Mouse (Mus musculus) liver, adult 2 months (tissue): ENCODE measurements around the gene Loxl1. TPM values are rescaled to one million over a fixed set of nuclear protein-coding genes. Genes with fewer than 3 reads are reported as not detected.

Source experiments
- DNase-seq: peaks from one replicate; pipeline ENCODE4 v3.0.0-alpha.2; 2011; ENCODE audit warnings: low read depth, low spot score; ENCODE audit errors: extremely low read depth
- H3K27ac ChIP-seq: fragments of 200-500 bp; replicated peaks from 2 replicates; pipeline ENCODE4 v1.5.1; 2012; ENCODE audit warnings: low read depth, mild to moderate bottlenecking, control low read depth, inconsistent platforms, low read length; ENCODE audit not compliant: insufficient read depth
- H3K27me3 ChIP-seq: fragments of 200-500 bp; 2 replicates; pipeline ENCODE4 v1.6.1; 2012; ENCODE audit warnings: mild to moderate bottlenecking, moderate library complexity, low read length, inconsistent platforms; ENCODE audit not compliant: control insufficient read depth, insufficient read depth
- H3K36me3 ChIP-seq: fragments of 200-500 bp; 2 replicates; pipeline ENCODE4 v1.6.1; 2012; ENCODE audit warnings: low read length, inconsistent platforms; ENCODE audit not compliant: control insufficient read depth, insufficient read depth
- H3K4me1 ChIP-seq: fragments of 200-500 bp; 2 replicates; pipeline ENCODE4 v1.6.1; 2011; ENCODE audit warnings: low read length; ENCODE audit not compliant: control insufficient read depth, insufficient read depth
- H3K4me3 ChIP-seq: fragments of 200-500 bp; 2 replicates; pipeline ENCODE4 v1.5.1; 2011; ENCODE audit warnings: low read depth, mild to moderate bottlenecking, control low read depth, low read length, moderate library complexity; ENCODE audit not compliant: insufficient read depth
- H3K79me2 ChIP-seq: fragments of 200-500 bp; 2 replicates; pipeline ENCODE4 v1.6.1; 2012; ENCODE audit warnings: inconsistent platforms, mild to moderate bottlenecking, low read length, moderate library complexity; ENCODE audit not compliant: control insufficient read depth, insufficient read depth
- H3K9ac ChIP-seq: fragments of 200-500 bp; 2 replicates; pipeline ENCODE4 v1.6.1; 2012; ENCODE audit warnings: low read depth, mild to moderate bottlenecking, control low read depth, inconsistent platforms, low read length
- CTCF ChIP-seq: fragments of 200-500 bp; IDR thresholded peaks from 2 replicates; pipeline ENCODE4 v1.5.1; 2011; ENCODE audit warnings: low read depth, low read length, control low read depth
- POLR2A ChIP-seq: fragments of 200-500 bp; IDR thresholded peaks from 2 replicates; pipeline ENCODE4 v1.6.1; 2011; ENCODE audit warnings: low read length, control low read depth; ENCODE audit not compliant: insufficient read depth; ENCODE audit errors: extremely low read depth
- WGBS: fragments of 180-500 bp; shearing (Covaris S2); methylation state at CpG from one replicate; pipeline ENCODE4 v1.1.7; 2018; 5-methylcytosine and 5-hydroxymethylcytosine counted together
- polyA plus RNA-seq: library from polyadenylated mRNA; depleted of rRNA; stranded (reverse); fragments of >200 nt; gene quantifications from 2 replicates; pipeline ENCODE4 v1.2.3, GENCODE M21; 2012; rRNA removed
- total RNA-seq: library from RNA; depleted of rRNA; stranded (reverse); fragments of >200 nt; gene quantifications from 2 replicates; pipeline ENCODE4 v1.2.3, GENCODE M21; 2014; rRNA removed

Gene Loxl1
- total and polyA plus RNA-seq, 2 experiments = 0.74 to 2.2 TPM

DNA sequence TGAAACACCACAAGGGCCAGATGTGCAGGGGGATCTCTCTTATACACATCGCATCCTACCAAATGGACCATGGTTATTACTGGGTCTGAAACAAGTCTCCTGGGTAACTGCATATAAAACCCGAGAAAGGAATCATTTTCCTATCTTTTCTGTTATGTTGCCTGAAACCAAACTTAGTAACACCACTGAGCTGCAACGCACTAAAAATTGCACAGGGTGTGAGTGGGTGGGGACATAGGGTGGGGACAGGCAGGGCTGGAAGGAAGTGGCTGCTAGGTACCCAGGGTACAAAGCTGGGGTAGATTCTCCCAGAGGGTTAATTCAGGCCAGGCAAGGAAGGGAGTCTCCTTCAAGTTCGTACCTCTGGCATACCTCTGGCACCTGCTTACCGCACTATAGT is 70.3 kb downstream of the Loxl1 start:
- WGBS = 79% methylated on average over 5 of the region's 5 CpGs
- TF ChIP-seq CTCF (no peak), POLR2A (no peak)
- H3K27ac ChIP-seq = peak overlapping the region; percentile 57
- peaks cover 20% of the 10 kb centered on the region; the same call in 1 of the 2 replicates for H3K79me2 ChIP-seq
- no peaks in the 10 kb centered on the region for H3K27me3 ChIP-seq
- H3K36me3 ChIP-seq = peaks cover 12% of the 10 kb centered on the region; the same call in 1 of the 2 replicates
- H3K4me1 ChIP-seq = peaks cover 17% of the 10 kb centered on the region
- H3K4me3 ChIP-seq = no peak overlapping the region
- no peak overlapping the region for H3K9ac ChIP-seq
- no peak for DNase-seq

DNA sequence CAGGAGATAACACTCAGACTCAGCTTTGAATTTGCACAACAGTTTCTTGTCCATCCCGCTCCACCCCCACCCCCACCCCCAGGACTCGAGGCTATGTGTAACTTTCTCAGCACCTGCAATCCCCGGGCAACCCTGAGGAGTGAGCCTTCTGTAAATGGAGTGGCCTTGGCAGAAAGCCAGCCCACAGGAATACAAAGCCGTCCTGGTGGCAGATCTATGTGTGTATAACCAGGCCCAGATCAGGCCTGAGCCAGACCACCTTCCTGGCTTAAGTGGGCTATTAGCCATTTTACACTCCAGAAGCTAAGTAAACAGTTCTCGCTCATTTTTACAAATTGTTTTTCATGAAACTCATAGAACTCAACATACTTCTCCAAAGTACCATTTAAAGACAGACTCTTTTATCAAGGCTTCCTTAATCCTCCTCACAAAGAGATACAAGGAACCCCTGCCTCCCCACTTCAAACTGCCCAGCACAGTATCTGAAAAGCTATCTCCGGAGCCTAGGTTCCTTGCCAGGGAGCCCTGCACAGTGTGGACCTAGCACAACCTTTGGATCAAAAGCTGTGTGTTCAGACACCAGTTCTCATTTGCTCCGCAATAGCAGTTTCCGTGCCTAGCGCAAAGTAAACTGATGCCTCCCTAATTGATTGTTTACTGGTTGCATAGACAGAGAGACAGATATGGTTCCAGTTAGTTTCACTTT is 71.1 kb downstream of the Loxl1 start:
- Histone ChIP-seq H3K27me3 (no peaks in the 10 kb centered on the region), H3K27ac (peak overlapping the region; percentile 52), H3K36me3 (peaks cover 12% of the 10 kb centered on the region; the same call in 1 of the 2 replicates), H3K9ac (no peak overlapping the region), H3K4me3 (no peak overlapping the region), H3K4me1 (peaks cover 17% of the 10 kb centered on the region), H3K79me2 (peaks cover 15% of the 10 kb centered on the region; the same call in 1 of the 2 replicates)
- WGBS = 14% methylated on average over 9 of the region's 9 CpGs
- TF ChIP-seq POLR2A (no peak), CTCF (no peak)
- DNase-seq = peak; percentile 83

Other genes starting within 250 kb of the Loxl1 start
- gene Stra6, start 249.4 kb downstream of the Loxl1 start, total RNA-seq = not detected in 2 replicates
- gene Stra6, start 249.4 kb downstream of the Loxl1 start, polyA plus RNA-seq = not detected in 2 replicates
- gene Ccdc33, start 194.4 kb downstream of the Loxl1 start, total RNA-seq = not detected in 2 replicates
- not detected in 2 replicates for gene Ccdc33, start 194.4 kb downstream of the Loxl1 start, polyA plus RNA-seq
- gene Islr, start 108.9 kb downstream of the Loxl1 start, total RNA-seq = 1.4 and 1.5 TPM in 2 replicates
- 6.8 and 7.7 TPM in 2 replicates for gene Islr, start 108.9 kb downstream of the Loxl1 start, polyA plus RNA-seq
- gene Islr2, start 108.9 kb downstream of the Loxl1 start, total RNA-seq = 0.07 TPM in 1 of 2 replicates, not detected in the other
- gene Islr2, start 108.9 kb downstream of the Loxl1 start, polyA plus RNA-seq = not detected in 2 replicates
- 7.4 and 8.9 TPM in 2 replicates for gene Pml, start 63.4 kb downstream of the Loxl1 start, total RNA-seq
- 13.8 and 15.2 TPM in 2 replicates for gene Pml, start 63.4 kb downstream of the Loxl1 start, polyA plus RNA-seq
- 5.4 and 5.8 TPM in 2 replicates for gene Stoml1, start 60.0 kb downstream of the Loxl1 start, total RNA-seq
- 7.8 and 8.1 TPM in 2 replicates for gene Stoml1, start 60.0 kb downstream of the Loxl1 start, polyA plus RNA-seq
- gene Tbc1d21, start 57.3 kb upstream of the Loxl1 start, total RNA-seq = not detected in 2 replicates
- gene Tbc1d21, start 57.3 kb upstream of the Loxl1 start, polyA plus RNA-seq = not detected in 2 replicates
- 0.07 and 0.09 TPM in 2 replicates for gene Insyn1, start 175.4 kb upstream of the Loxl1 start, total RNA-seq
- 0.10 TPM in 1 of 2 replicates, not detected in the other for gene Insyn1, start 175.4 kb upstream of the Loxl1 start, polyA plus RNA-seq
- gene Cd276, start 242.3 kb upstream of the Loxl1 start, total RNA-seq = 1.3 and 1.5 TPM in 2 replicates
- 2.8 and 4.5 TPM in 2 replicates for gene Cd276, start 242.3 kb upstream of the Loxl1 start, polyA plus RNA-seq